Mouse (Mus musculus) bone marrow macrophage, adult 2 months (primary cell): ENCODE data around the gene Pga5. TPM values are rescaled to one million over a fixed set of nuclear protein-coding genes. Genes with fewer than 3 reads are reported as not detected.

Source experiments
- H3K27ac ChIP-seq: 2 replicates; pipeline ENCODE4 v1.5.1; 2012; ENCODE audit warnings: low read depth, low read length; ENCODE audit not compliant: insufficient read depth
- H3K4me1 ChIP-seq: 2 replicates; pipeline ENCODE4 v1.6.1; 2012; ENCODE audit warnings: low read length; ENCODE audit not compliant: control insufficient read depth, insufficient read depth
- H3K4me3 ChIP-seq: 2 replicates; pipeline ENCODE4 v1.5.1; 2012; ENCODE audit warnings: mild to moderate bottlenecking, low read length, moderate library complexity; ENCODE audit not compliant: insufficient read depth
- CTCF ChIP-seq: IDR thresholded peaks from 2 replicates; pipeline ENCODE4 v1.5.1; 2012; ENCODE audit warnings: low read depth, mild to moderate bottlenecking, low read length, moderate library complexity
- POLR2A ChIP-seq: IDR thresholded peaks from 2 replicates; pipeline ENCODE4 v1.6.1; 2012; ENCODE audit warnings: mild to moderate bottlenecking, low read depth, low read length, borderline replicate concordance
- polyA plus RNA-seq: library from polyadenylated mRNA; stranded (reverse); fragments of >200 nt; gene quantifications from 2 replicates; pipeline ENCODE4 v1.2.4, GENCODE M21; 2012; ENCODE audit not compliant: missing spikeins, insufficient read depth, insufficient read length

Gene Pga5
- polyA plus RNA-seq, 1 experiment: not detected

DNA sequence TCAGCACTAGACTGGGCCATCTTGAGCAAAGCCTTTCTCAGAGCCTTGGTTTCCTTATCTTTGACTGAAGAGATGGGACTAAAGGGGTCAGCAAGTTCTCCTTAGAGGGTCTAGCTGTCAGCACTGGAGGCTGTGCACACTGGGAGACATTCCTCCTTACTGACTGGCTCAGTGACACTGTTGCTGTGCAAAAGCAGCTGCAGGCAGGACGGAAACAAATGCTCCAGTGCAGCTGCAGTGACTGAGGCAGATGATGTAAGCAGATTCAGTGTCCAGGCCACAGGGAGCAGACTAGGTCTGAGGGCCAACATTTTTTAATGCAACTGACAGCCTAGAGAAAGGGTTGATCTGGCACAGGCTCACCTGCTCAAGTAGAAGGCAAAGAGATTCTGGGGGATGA is 4.6 kb downstream of the Pga5 start:
- Histone ChIP-seq H3K4me3 (no peak overlapping the region), H3K27ac (no peak overlapping the region), H3K4me1 (no peaks in the 10 kb centered on the region)
- TF ChIP-seq CTCF: no peak
- no peak for TF ChIP-seq POLR2A

DNA sequence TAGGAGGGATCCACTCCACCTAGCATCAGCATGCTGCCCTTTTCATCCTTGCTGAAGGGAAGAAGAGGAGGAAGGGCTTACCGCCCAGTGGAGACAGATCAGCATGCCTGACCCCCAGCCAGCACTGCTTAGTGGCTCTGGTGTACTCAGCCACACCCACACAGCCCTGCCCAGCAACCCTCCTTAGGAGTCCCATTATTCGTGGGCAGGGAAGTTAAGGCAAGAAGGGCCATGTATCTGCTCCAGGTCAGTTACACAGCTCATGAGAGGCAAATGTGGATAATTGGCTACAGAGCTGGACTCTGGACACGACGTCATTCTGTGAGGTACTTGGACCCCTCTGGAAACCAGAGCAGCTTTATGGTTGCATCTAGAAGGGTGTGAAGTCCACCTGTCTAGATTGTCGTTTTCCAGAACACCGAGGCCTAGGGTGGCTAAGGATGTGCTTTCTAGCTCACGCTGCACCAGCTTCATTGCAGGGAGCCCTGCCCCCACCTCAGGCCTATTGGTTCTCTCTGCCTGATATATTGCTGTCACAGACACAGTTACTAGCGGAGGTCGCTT is 5.9 kb downstream of the Pga5 start:
- Histone ChIP-seq H3K27ac (no peak overlapping the region), H3K4me1 (no peaks in the 10 kb centered on the region), H3K4me3 (no peak overlapping the region)
- TF ChIP-seq CTCF (no peak), POLR2A (no peak)

DNA sequence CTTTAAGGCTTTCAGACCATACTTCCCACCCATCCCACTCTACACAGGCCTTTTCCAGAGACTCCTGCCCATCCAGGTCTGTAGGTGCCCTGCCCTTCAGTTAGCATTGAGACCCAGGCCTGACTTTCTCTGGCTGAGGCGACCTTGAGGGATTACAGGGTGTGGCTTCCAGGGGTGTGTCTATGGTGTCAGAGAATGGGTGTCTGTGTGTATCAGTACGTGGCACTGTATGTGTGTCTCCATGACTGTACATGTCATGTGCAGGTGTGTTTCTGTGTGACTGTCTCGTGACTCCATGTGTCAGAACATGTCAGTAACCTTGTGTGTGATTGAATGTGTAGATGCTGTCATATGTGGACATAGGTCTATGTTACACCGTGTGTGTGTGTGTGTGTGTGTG is 6.6 kb downstream of the Pga5 start:
- Histone ChIP-seq H3K4me3 (no peak overlapping the region), H3K27ac (no peak overlapping the region), H3K4me1 (no peaks in the 10 kb centered on the region)
- TF ChIP-seq CTCF: no peak
- no peak for TF ChIP-seq POLR2A

DNA sequence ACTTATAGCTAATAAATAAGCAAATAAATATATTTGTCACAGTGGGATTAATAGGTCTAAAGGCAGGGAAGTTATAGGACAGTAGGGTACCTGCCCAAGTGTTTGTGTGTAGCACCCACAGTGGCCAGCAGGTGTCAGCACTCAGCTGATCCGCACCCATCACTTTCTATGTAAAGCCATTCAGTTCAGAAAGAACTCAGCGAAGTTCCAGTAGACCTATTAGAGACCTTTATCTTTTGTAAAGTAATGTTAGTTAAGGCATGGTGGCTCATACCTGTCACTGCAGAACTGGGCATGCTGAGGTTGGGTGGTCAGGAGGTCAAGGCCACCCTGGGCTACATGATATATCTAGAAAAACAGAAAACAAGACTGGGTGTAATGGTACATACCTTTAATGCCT is 12.4 kb downstream of the Pga5 start:
- Histone ChIP-seq H3K4me3 (no peak overlapping the region), H3K27ac (no peak overlapping the region), H3K4me1 (peaks cover 5% of the 10 kb centered on the region; the same call in 1 of the 2 replicates)
- TF ChIP-seq POLR2A (no peak), CTCF (peak; percentile 75)

DNA sequence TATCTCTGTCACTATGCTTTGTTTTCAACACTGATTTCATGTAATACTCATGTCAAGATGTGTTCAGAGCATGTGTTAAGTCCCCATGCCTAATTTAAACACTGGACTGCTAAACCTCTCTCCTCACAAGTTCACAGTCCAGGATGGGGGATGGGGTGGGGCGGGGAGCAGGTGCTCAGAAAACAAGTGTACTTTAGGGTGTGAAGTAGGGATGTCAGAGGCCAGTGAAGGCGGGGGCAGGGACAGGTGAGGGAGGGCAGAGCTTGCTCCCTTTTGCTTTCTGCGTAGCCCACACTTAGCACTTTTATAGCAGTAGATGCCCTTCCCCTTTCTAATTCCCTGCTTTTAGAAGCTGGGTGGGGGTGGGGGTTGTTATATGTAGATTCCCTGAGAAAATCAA is 12.8 kb downstream of the Pga5 start:
- H3K4me1 ChIP-seq: peaks cover 5% of the 10 kb centered on the region; the same call in 1 of the 2 replicates
- no peak overlapping the region for H3K27ac ChIP-seq
- H3K4me3 ChIP-seq: no peak overlapping the region
- no peak for TF ChIP-seq CTCF
- TF ChIP-seq POLR2A: no peak

DNA sequence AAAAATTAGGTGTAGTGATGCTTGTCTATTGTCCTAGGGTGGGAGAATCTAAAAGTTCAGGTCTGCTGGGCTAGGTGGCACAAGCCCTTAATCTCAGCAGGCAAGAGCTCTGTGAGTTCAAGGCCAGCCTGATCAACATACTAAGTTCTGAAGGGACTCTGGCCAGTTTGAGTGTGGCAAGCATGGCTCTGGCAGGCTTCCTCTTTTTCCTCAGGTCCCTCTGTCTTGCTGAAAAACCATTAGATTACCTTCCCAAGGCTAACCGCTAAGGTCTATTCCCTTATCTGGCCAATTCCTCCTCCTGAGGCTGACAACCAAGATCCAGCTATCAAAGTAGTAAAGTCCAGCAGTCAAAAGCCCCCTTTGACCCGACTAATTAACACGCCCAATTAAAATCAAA is 15.2 kb downstream of the Pga5 start:
- no peak overlapping the region for H3K27ac ChIP-seq
- H3K4me3 ChIP-seq: no peak overlapping the region
- peaks cover 5% of the 10 kb centered on the region; the same call in 1 of the 2 replicates for H3K4me1 ChIP-seq
- no peak for TF ChIP-seq CTCF

DNA sequence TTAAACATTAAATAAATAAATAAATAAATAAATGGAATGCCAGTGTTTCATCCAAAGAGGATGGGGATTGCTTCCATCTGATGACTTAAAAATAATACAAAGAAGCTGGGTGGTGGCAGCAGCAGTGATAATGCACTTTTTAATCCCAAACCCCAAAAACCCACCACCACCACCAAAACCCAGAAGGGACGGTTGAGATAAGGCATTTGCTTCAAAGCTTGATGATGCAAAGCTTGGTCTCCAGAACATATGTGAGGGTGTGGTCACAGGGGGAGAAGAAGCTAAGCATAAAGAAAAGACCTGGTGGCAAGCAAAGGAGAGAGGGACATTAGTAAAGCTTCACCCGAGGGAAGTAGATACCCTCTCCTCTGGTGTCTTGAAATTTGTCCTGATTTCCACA is 16.0 kb downstream of the Pga5 start:
- no peak overlapping the region for H3K4me3 ChIP-seq
- H3K4me1 ChIP-seq: peaks cover 5% of the 10 kb centered on the region; the same call in 1 of the 2 replicates
- no peak for TF ChIP-seq CTCF
- TF ChIP-seq POLR2A: no peak
- H3K27ac ChIP-seq: no peak overlapping the region

DNA sequence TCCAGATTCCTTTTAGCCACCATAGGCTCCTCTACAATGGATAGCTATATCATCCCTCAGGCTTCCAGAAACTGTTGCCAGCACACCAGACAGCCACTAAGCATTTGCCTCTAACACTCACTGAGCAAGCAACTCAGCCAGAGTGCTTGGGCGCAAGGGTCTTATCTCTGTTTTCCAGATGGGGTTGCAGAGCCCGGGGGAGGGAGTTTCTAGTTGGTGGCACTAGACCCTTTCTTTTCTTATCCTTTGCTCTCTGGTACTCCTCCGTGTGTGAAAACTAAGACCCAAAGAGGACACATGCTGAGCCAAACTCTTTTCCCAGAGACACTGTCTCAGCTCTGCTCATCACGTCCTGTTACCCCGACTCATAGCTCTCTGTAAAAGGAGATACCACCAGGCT is 16.5 kb downstream of the Pga5 start:
- no peak overlapping the region for H3K4me3 ChIP-seq
- TF ChIP-seq CTCF (no peak), POLR2A (no peak)
- peaks cover 5% of the 10 kb centered on the region; the same call in 1 of the 2 replicates for H3K4me1 ChIP-seq
- no peak overlapping the region for H3K27ac ChIP-seq

DNA sequence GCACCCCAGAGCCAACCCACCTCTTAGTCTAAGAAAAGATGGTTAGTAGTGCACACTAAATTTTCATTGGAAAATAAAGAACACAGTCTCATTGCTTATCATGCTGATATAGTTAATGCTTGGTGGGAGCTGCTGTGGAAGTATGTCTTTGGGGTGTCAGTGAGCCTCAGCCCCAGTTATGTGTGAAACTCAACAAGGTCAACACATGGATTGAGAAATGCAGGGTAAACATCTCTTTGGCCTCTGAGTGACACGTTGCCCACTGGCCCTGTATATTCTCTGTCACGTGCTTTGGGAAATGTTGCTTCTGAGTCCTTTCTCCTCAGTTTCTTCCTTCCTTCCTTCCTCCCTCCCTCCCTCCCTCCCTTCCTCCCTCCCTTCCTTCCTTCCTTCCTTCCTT is 19.5 kb downstream of the Pga5 start:
- H3K4me1 ChIP-seq: peaks cover 5% of the 10 kb centered on the region; the same call in 1 of the 2 replicates
- TF ChIP-seq CTCF (no peak), POLR2A (no peak)
- H3K27ac ChIP-seq: no peak overlapping the region
- no peak overlapping the region for H3K4me3 ChIP-seq

DNA sequence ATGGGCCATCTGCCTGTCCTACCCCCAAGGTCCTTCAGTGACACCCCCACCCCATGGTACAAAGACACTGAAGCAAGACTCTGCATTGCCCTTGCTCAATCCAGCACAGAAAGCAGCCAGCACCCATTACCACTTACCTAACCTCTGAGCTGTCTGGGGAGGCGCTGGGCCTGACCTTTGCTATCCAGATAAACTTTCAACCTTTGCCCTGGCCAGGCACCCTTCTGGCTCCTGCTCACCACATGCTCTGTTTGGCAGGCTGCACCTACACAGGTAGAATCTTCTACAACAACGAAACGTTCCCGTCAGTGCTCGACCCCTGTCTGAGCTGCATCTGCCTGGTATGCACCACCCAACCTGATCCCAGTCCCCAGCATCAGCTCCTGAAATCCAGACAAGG is 20.1 kb downstream of the Pga5 start:
- no peak overlapping the region for H3K27ac ChIP-seq
- no peak for TF ChIP-seq POLR2A
- no peak for TF ChIP-seq CTCF
- H3K4me1 ChIP-seq: peaks cover under 1% of the 10 kb centered on the region; the same call in 1 of the 2 replicates
- no peak overlapping the region for H3K4me3 ChIP-seq

DNA sequence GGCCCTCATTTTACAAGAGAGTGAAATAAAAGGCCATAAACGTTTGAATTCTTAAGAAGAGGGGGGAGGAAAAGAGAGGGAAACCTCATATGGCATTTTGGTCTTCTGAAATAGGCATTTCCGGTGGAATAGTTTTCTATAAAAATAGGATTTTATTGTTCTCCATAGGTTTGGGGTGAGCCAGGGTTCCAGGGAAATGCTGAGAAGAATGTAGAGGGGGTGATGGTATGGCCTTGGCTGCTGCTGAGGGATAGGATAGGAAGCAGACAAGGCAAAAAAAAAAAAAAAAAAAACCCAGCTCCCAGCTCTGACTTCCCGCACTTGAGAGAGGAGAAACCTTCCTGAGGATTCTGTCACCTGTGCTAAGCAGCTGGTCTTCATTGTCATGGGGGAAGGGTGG is 21.8 kb downstream of the Pga5 start:
- Histone ChIP-seq H3K4me3 (no peak overlapping the region), H3K27ac (no peak overlapping the region), H3K4me1 (peaks cover 5% of the 10 kb centered on the region)
- no peak for TF ChIP-seq POLR2A
- no peak for TF ChIP-seq CTCF
